Mouse (Mus musculus) left cerebral cortex, postnatal 14 days (tissue): ENCODE measurements around the gene Dact1. TPM values are rescaled to one million over a fixed set of nuclear protein-coding genes. Genes with fewer than 3 reads are reported as not detected.

Experiments
- DNase-seq, 2 experiments: peaks; one replicate each; pipeline ENCODE4 v3.0.0; 2021 to 2022; ENCODE audit warnings: low spot score in 2 of 2, mixed read lengths in 1 of 2
- intact Hi-C: fragments of 180-260 bp; cut with DNase I; formaldehyde crosslinking; loops from one replicate; pipeline ENCODE4 v1.15.1; 2025
- total RNA-seq, 2 experiments: library from RNA; stranded (reverse); gene quantifications; 2 replicates each; pipeline ENCODE4 v1.2.3; 2021

Gene Dact1
- total RNA-seq, 2 experiments from 2014 or later, result 13.1 to 13.4 TPM

- DNase-seq, result no peak
- intact Hi-C loops, result no loop called here
Measured at GRCm38 (mm10) chr12:71332646-71333045, 23.0 kb downstream of the Dact1 start.

DNA sequence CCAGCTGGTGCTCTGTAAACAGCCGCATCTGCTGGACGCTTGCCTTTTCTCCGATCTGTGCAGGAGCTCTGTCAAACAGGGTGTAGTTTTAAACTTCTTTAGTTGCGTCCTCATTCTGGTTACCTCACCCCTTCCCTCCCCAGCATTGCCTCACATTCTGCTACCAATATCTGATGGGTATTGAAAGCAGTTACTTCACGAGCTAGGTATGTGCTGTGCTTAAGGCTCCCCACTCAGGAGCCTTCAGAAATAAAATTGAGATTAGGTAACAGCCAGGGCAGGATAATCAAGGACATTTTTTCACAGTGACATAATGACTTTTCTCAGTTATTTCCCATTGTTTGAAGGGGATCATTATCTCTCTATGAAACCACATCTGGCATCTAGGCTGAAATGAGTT lies 23.9 kb downstream of the Dact1 start:
- no peak for DNase-seq
- intact Hi-C loops, result no loop called here

GRCm38 (mm10) chr12:71337025-71337582 lies 27.4 kb downstream of the Dact1 start:
- no peak for DNase-seq
- intact Hi-C loops, result no loop called here

- intact Hi-C loops, result no loop called here
- no peak for DNase-seq
Measured at GRCm38 (mm10) chr12:71337896-71338463, 28.3 kb downstream of the Dact1 start.

DNA sequence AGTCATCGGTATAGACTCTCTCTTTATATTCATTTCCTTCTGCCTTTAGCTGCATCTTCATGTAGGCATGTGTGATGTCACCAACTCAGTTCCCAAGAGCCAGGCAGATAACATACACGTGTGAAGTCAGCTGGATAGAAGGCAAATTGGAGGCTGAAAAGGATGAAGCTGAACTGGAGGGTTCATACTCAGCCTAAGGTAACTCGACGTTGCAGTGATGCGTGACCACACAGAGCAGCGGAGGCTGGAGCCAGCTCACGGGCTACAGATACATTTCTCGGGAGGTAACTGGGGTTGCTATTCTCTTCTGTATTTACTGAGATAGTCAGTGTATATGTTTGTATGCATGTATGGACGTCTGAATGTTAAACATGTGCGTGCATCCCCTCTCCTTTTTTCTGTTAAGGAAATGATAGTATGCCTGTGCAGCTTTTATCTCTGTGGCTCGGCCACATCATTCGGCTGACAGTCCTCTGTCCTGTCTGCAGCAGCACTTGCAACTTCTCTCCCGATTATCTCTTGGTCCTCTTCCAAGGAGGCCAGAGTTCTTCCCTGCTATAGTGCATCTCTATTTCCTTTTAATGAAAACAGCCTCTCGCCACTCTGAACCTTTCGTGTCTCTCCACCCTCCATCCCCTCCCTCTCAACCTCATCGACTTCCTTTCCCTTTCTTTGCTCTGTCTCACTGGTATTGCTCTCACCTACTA lies 29.6 kb downstream of the Dact1 start:
- intact Hi-C loops, result no loop called here
- no peak for DNase-seq

GRCm38 (mm10) chr12:71342397-71342796 lies 32.7 kb downstream of the Dact1 start:
- intact Hi-C loops, result no loop called here
- DNase-seq, result no peak

- no peak for DNase-seq
- intact Hi-C loops, result no loop called here
Measured at GRCm38 (mm10) chr12:71345471-71345870, 35.8 kb downstream of the Dact1 start.

GRCm38 (mm10) chr12:71346071-71346470 lies 36.4 kb downstream of the Dact1 start:
- intact Hi-C loops, result no loop called here
- no peak for DNase-seq

DNA sequence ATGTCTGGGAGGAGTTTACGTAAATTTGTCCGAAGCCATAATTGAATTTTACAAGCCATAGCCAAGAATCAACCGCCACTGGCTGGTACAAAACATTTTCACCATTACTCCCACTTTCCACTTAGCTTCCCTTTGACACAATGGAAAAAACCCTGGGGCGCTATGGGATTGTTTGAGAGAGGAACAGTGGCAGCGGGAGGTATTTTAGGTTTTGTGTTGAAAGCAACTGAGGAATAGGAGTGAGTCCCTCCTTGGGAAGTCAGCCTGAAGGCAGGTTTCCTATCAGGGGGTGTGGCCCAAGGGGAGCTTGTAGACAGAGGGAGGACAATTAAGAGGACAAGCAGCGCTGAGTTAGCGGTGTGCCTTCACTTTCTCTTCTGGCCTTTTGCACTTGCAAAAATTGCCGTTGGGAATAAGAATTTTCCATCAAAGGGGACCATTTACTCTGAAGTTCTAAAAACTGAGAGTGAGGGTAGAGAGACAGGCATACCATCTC lies 38.8 kb downstream of the Dact1 start:
- DNase-seq, result no peak
- intact Hi-C loops, result no loop called here

DNA sequence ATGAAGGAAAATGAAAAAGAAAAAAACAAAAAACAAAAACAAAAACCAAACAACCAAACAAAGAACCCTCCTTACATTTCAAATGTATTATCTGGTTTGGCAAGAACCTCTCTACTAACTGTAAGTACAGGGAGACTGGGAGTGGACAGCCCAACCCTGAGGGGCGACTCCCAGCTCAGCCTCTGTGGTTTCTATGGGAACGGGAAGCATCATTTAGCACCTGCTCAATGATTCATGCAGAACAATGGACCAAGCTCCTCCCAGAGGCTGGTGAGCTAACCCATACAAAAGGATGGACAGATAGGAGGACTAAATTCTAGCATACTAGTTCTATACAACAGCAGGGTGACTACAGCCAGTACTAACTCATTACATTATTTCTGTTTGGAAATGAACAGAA lies 40.4 kb downstream of the Dact1 start:
- no peak for DNase-seq
- intact Hi-C loops, result no loop called here

DNA sequence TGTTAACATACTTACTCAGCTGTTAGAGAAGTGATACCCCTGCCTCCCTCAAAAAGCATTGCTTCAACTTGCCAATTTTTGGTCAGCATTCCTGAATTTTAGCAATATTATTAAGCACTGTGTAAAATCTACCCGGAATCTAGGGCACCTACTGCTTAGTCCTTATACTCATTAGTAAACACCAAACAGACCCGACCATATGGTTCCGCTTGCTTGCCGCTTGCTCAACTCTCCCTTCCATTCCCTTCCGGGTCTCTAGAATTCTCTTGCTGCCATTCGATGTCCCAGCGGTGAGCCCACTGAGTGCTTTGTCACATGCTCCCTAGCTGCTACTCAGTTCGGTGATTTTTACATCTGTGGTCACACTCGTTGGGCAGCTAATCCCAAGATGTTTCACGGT lies 45.0 kb downstream of the Dact1 start:
- DNase-seq, result no peak
- intact Hi-C loops, result no loop called here

GRCm38 (mm10) chr12:71355092-71355491 lies 45.4 kb downstream of the Dact1 start:
- intact Hi-C loops, result no loop called here
- DNase-seq, result no peak

DNA sequence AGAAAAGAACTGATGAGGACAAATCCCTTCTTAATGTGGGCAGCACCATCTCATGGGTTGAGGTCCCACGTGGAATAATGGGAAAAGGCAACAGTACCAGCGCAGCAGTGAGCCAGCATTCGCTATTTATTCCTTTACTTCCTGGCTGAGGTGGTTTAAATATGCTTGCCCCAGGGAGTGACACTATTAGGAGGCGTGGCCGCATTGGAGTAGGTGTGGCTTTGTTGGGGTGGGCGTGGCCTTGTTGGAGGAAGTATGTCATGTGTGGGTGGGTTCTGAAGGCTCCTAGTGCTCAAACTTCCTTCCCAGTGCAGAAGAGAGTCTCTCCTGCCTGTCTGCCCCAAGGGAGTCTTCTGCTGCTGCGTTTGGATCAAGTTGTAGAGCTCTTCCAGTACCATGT lies 51.9 kb downstream of the Dact1 start:
- intact Hi-C loops, result no loop called here
- no peak for DNase-seq

GRCm38 (mm10) chr12:71362425-71362824 lies 52.7 kb downstream of the Dact1 start:
- intact Hi-C loops, result no loop called here
- no peak for DNase-seq

GRCm38 (mm10) chr12:71364106-71364505 lies 54.4 kb downstream of the Dact1 start:
- DNase-seq, result no peak

GRCm38 (mm10) chr12:71364531-71364930 lies 54.8 kb downstream of the Dact1 start:
- intact Hi-C loops, result no loop called here
- DNase-seq, result no peak

More at GRCm38 (mm10) chr12:71364106-71364505, 54.4 kb downstream of the Dact1 start:
- intact Hi-C loops, result no loop called here

- DNase-seq, result no peak
- intact Hi-C loops, result no loop called here
Measured at GRCm38 (mm10) chr12:71365208-71365607, 55.5 kb downstream of the Dact1 start.

GRCm38 (mm10) chr12:71366175-71366574 lies 56.5 kb downstream of the Dact1 start:
- DNase-seq, result peak; percentile 13 to 14
- intact Hi-C loops, result no loop called here

DNA sequence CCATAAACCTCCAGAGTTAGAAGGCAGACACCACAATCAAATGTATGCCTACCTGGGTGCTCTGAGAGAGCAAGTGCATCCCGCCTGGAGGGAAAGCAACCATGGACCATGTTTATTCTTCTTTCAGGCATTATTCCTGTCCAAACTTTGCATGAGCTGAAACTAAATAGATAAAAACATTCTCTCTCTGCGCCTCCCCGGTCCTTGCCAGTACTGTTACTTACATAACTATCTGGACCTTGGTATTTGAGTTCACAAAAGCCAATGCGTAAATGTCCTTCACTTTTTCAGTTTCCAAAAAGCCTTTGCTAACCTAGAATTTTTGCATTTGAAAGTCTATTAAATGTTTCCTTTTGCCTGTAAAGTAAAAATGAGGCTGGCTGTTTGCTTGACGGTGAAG lies 58.9 kb downstream of the Dact1 start:
- intact Hi-C loops, result no loop called here
- DNase-seq, result no peak
